Mouse (Mus musculus) cerebellum, adult 11-12 months (tissue): ENCODE measurements around the gene Cct2.
"Not testable (repeated sequence)": the region's sequence is repeated elsewhere in the genome, so short reads cannot be mapped to it uniquely, and the experiment has no call there.

Experiments
- DNase-seq: peaks from one replicate; pipeline ENCODE4 v3.0.0; 2022

Cct2 gene

GRCm38 (mm10) chr10:117049961-117050597 is 13.5 kb downstream of the Cct2 start:
- DNase-seq, result no peak

GRCm38 (mm10) chr10:117049253-117049652 is 14.4 kb downstream of the Cct2 start:
- DNase-seq, result no peak

- peak; percentile 59 for DNase-seq
These were observed 18.2 kb downstream of the Cct2 start, which contains the start of gene Lrrc10 for GRCm38 (mm10) chr10:117045175-117046056. Lrrc10 (plus strand) TSS chr10:117045341.

- DNase-seq, result not testable (repeated sequence)
These were observed 20.0 kb downstream of the Cct2 start for GRCm38 (mm10) chr10:117043497-117044166.

- DNase-seq, result no peak
These were observed 21.3 kb downstream of the Cct2 start for GRCm38 (mm10) chr10:117042295-117042694.

GRCm38 (mm10) chr10:117040355-117040754 is 23.3 kb downstream of the Cct2 start:
- DNase-seq, result no peak

GRCm38 (mm10) chr10:117033785-117034184 is 29.8 kb downstream of the Cct2 start:
- DNase-seq, result peak; percentile 25

GRCm38 (mm10) chr10:117031160-117031559 is 32.5 kb downstream of the Cct2 start:
- no peak for DNase-seq

- no peak for DNase-seq
These were observed 37.4 kb downstream of the Cct2 start for GRCm38 (mm10) chr10:117026176-117026575.

- peak; percentile 12 for DNase-seq
These were observed 37.8 kb downstream of the Cct2 start for GRCm38 (mm10) chr10:117025776-117026175.

GRCm38 (mm10) chr10:117023693-117024092 is 39.9 kb downstream of the Cct2 start:
- no peak for DNase-seq

GRCm38 (mm10) chr10:117021020-117021754 is 42.4 kb downstream of the Cct2 start:
- no peak for DNase-seq

- DNase-seq, result no peak
These were observed 45.3 kb downstream of the Cct2 start for GRCm38 (mm10) chr10:117018281-117018840.

- DNase-seq, result no peak
These were observed 49.0 kb downstream of the Cct2 start for GRCm38 (mm10) chr10:117014565-117014964.

- no peak for DNase-seq
These were observed 49.8 kb downstream of the Cct2 start for GRCm38 (mm10) chr10:117013689-117014390.

- no peak for DNase-seq
These were observed 52.6 kb downstream of the Cct2 start for GRCm38 (mm10) chr10:117011047-117011446.

GRCm38 (mm10) chr10:117009691-117010090 is 53.9 kb downstream of the Cct2 start:
- no peak for DNase-seq

GRCm38 (mm10) chr10:117005707-117006464 is 57.7 kb downstream of the Cct2 start:
- no peak for DNase-seq

GRCm38 (mm10) chr10:117004695-117005094 is 58.9 kb downstream of the Cct2 start:
- DNase-seq, result no peak
